ENCODE assay signal across 9 mouse cellular contexts in the genomic region with DNA sequence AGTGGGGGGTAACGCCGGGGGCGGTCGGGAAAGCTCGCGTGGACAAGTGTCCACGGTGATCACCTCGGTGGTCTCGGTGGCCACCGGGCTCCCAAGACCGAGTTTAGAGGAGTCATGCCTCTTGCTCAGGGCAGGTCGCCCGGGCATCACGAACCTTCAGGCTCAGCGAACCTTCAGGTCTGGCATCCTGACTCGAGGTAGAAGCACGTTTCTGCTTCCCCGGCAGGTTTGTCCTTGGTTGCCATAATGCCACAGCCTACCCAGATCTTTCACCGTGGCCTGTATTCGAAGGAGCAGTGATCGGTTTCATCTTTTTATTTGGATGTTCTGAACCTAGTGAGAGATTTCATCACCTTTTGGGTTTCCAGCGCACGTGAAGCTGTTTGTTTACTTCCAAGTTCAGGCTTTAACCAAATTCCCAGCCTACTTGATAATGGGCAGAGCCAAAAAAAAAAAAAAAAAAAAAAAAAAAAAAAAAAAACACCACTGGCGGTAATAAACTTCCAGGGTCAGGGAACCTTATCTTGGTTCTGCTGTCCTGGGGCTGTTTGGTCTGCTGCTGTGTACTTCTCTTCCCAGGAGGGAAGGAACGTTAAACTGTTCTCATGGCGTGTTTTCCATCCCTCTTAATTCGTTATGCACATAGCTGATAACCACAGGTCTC. TPM values are rescaled to one million over a fixed set of nuclear protein-coding genes. Genes with fewer than 3 reads are reported as not detected.
A peak's percentile ranks its signal among the peaks of the same experiment; 100 is the strongest.
DNase-seq lines count a peak whose midpoint lies in the region; ATAC-seq and TF ChIP-seq lines count a peak whose summit lies in the region.
"Had no signal": no experiment of that assay in that cellular context is flagged by ENCODE, and none has a peak within 500 bp of the region (broad histone marks: within the 10 kb centered on the region; RNA-seq: fewer than 3 reads in every experiment).

No protein-coding gene starts in this region.

- no peaks in the 10 kb centered on the region for H3K9me3 ChIP-seq in G1E (replicated peaks)

- H3K36me3 ChIP-seq in kidney, adult 2 months (ENCODE audit: control insufficient read depth, insufficient read depth, low read length), result no peaks in the 10 kb centered on the region
- H3K36me3 ChIP-seq in G1E (replicated peaks), result peaks cover 24% of the 10 kb centered on the region
- H3K36me3 ChIP-seq in macrophage (ENCODE audit: inconsistent target), result no peaks in the 10 kb centered on the region

- TF ChIP-seq CTCF in kidney, adult 2 months (conservative IDR thresholded peaks at IDR 0.05; ENCODE audit: insufficient read depth, insufficient read length, low read depth, low read length), result no peak
- TF ChIP-seq CTCF in G1E (IDR thresholded peaks at IDR 0.05; ENCODE audit: low read depth, low read length), result no peak

- H3K4me3 ChIP-seq in kidney, adult 2 months (ENCODE audit: insufficient read depth, low read depth, low read length), result peak overlapping the region; percentile 92
- peak overlapping the region; percentile 92 for H3K4me3 ChIP-seq in G1E (ENCODE audit: low read depth, low read length)
- peak overlapping the region; percentile 57 for H3K4me3 ChIP-seq in macrophage (ENCODE audit: inconsistent target)

- no peak for TF ChIP-seq POLR2A in kidney, adult 2 months (IDR thresholded peaks at IDR 0.05; ENCODE audit: low read depth, low read length)

- H3K27ac ChIP-seq in kidney, adult 2 months (ENCODE audit: insufficient read depth, low read depth, low read length), result peak overlapping the region; percentile 37; the same call in 1 of the 2 replicates
- H3K27ac ChIP-seq in macrophage, result no peak overlapping the region

- H3K27me3 ChIP-seq in kidney, adult 2 months (replicated peaks; ENCODE audit: control insufficient read depth, insufficient read depth, low read length), result no peaks in the 10 kb centered on the region
- H3K27me3 ChIP-seq in G1E (ENCODE audit: insufficient read depth, low read length), result peaks cover 7% of the 10 kb centered on the region

- no peak for ATAC-seq in G1E (ENCODE audit: extremely low read depth, insufficient number of reproducible peaks, low FRiP score, poor library complexity, severe bottlenecking)

- peak; percentile 52 for DNase-seq in kidney, adult 2 months
- no peak for DNase-seq in kidney, postnatal 14 days
- DNase-seq in G1E (ENCODE audit: low spot score), result peak; percentile 23
- DNase-seq in embryo, embryonic 10.5 days (ENCODE audit: low spot score), result peak; percentile 46
- DNase-seq in induced T-regulatory cell, adult 2 months (ENCODE audit: low read depth), result peak; percentile 51
- DNase-seq in adrenal gland, postnatal 10 days, result no peak
- DNase-seq in adrenal gland, postnatal 25 days, result no peak

- H3K4me1 ChIP-seq in kidney, adult 2 months (ENCODE audit: control insufficient read depth, insufficient read depth, low read length), result peaks cover 3% of the 10 kb centered on the region; the same call in 1 of the 2 replicates
- peaks cover 43% of the 10 kb centered on the region for H3K4me1 ChIP-seq in G1E (ENCODE audit: insufficient read depth, low read depth, low read length)

- H3K79me2 ChIP-seq in macrophage (ENCODE audit: inconsistent target), result peaks cover 9% of the 10 kb centered on the region; the same call in 1 of the 2 replicates

- 1% methylated on average over 27 of the region's 27 CpGs for WGBS in kidney, adult 2 months
- WGBS in macrophage (ENCODE audit: missing documents), result 4% methylated on average over 27 of the region's 27 CpGs

RNA-seq across cellular contexts. Expression of gene Smim13, which starts 0.8 kb away (rescaled TPM):
- 3.0 and 3.7 TPM in 2 replicates for polyA plus RNA-seq in kidney, adult 2 months (2012; rRNA removed)
- total RNA-seq in G1E (2014; fragmentation: Nextera tagmentation) (18.6 and 22.4 TPM in 2 replicates), G1E (2017) (12.6 and 14.4 TPM in 2 replicates)
- polyA plus RNA-seq in G1E (2012) (2.4 and 2.6 TPM in 2 replicates), macrophage (2018) (10.8 to 16.4 TPM (median 11.3 TPM) in 3 replicates)
- total RNA-seq in macrophage (2018; cell fraction: chromatin; rRNA removed), result 1 to 10 TPM in 22 of 26 experiments, under 1 TPM in 4; 0.56 to 7.4 (median 2.6) TPM
- 10 to 100 TPM in 20 of 26 experiments, 1 to 10 TPM in 6; 9.0 to 22.3 (median 12.8) TPM for total RNA-seq in macrophage (2018; cell fraction: cytosol; rRNA removed)
- total RNA-seq in macrophage (2018; cell fraction: nucleus; rRNA removed), result 10 to 100 TPM in 6 of 26 experiments, 1 to 10 TPM in 20; 4.0 to 17.5 (median 7.1) TPM
- 10 to 100 TPM; 14.7 to 16.4 TPM for total RNA-seq in adrenal gland, postnatal 10 days (2021)
- total RNA-seq in adrenal gland, postnatal 25 days (2021), result 11.0 and 14.4 TPM in 2 replicates

RNA-seq across cellular contexts. Expression of gene Gm17364, which starts 23.3 kb away (rescaled TPM):
- polyA plus RNA-seq in kidney, adult 2 months (2012; rRNA removed), result not detected in 2 replicates
- total RNA-seq in G1E (2014; fragmentation: Nextera tagmentation) (not detected in 2 replicates), G1E (2017) (not detected in 2 replicates)
- polyA plus RNA-seq in G1E (2012) (not detected in 2 replicates), macrophage (2018) (not detected in 3 replicates)
- total RNA-seq in macrophage (2018; cell fraction: chromatin; rRNA removed), result not detected
- not detected for total RNA-seq in macrophage (2018; cell fraction: cytosol; rRNA removed)
- not detected for total RNA-seq in macrophage (2018; cell fraction: nucleus; rRNA removed)
- not detected for total RNA-seq in adrenal gland, postnatal 10 days (2021)
- total RNA-seq in adrenal gland, postnatal 25 days (2021), result not detected in 2 replicates
- total RNA-seq: hematopoietic stem cell, adult 5-6 weeks had no signal

RNA-seq across cellular contexts. Expression of gene Elovl2, which starts 30.2 kb away (rescaled TPM):
- polyA plus RNA-seq in kidney, adult 2 months (2012; rRNA removed), result 31.7 and 34.6 TPM in 2 replicates
- total RNA-seq in G1E (2014; fragmentation: Nextera tagmentation) (not detected in 2 replicates), G1E (2017) (0.05 TPM in 1 of 2 replicates, not detected in the other)
- polyA plus RNA-seq in G1E (2012) (not detected in 2 replicates), macrophage (2018) (0.03 to 0.16 TPM in 2 of 3 replicates, not detected in the other)
- total RNA-seq in macrophage (2018; cell fraction: chromatin; rRNA removed), result not detected
- under 1 TPM in 22 of 26 experiments, not detected in 4; 0.03 to 0.23 (median 0.10) TPM for total RNA-seq in macrophage (2018; cell fraction: cytosol; rRNA removed)
- total RNA-seq in macrophage (2018; cell fraction: nucleus; rRNA removed), result under 1 TPM in 9 of 26 experiments, not detected in 17; 0.10 to 0.33 (median 0.17) TPM
- 10 to 100 TPM; 31.3 to 82.7 TPM for total RNA-seq in adrenal gland, postnatal 10 days (2021)
- total RNA-seq in adrenal gland, postnatal 25 days (2021), result 0.33 and 3.1 TPM in 2 replicates

Comparison
In these comparisons a context has a peak if more than half of its experiments do, and no peak if none do; other contexts are left out.
1. DNase-seq: peak in kidney, adult 2 months (single experiment), G1E (single experiment), embryo, embryonic 10.5 days (single experiment) and induced T-regulatory cell, adult 2 months (single experiment); none in kidney, postnatal 14 days (single experiment), adrenal gland, postnatal 10 days (single experiment) and adrenal gland, postnatal 25 days (single experiment).
2. Peak in every context shown above with its lines, with median percentiles within 50 percentile points of each other: H3K4me3 ChIP-seq.